Mouse (Mus musculus): ENCODE data around the gene Naaladl1. TPM values are rescaled to one million over a fixed set of nuclear protein-coding genes. Genes with fewer than 3 reads are reported as not detected.

Naaladl1 gene
- 0.09 and 0.22 TPM in 2 replicates for polyA plus RNA-seq (2012; rRNA removed; ENCODE audit: low replicate concordance)

GRCm38 (mm10) chr19:6105586-6105985 is at the start of gene Naaladl1:
Naaladl1 (plus strand) TSS chr19:6105782.

DNA sequence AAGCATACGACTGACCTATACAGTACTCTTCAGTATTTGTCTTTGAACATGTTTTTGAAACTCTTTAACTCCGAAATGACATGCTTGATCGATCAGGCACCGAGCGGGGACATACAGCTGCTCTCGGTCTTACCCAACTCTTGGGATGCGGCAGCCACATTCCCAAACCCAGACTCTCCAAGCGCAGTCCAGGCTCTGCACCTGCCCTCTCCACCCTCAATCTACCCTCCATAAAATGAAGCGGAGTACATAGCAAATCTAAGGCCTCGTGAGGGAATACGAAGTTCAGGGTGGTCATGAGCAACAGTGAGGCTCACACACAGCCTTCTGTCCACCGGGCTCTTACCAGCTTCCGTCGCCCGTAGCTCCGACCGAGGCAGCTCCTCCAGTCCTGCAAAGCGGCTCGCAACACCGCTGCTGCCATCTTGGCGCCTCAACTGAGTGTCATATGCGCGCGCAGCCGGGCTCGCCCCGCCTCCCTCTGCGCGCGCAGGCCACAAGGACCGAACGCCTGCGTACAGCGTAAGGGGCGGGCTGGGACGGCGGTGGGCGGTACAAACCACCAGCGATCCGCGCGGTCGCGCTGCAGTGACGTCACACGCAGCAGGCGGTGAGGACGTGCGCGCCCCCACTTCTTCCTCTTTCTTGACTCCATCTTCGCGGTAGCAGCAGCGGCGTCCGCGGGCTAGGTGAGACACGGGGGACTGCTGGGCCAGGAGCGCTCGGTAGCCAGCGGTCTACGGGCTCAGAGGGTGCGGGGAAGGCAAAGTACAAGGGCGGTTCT is 48.1 kb upstream of the Naaladl1 start, which contains the start of the genes Mrpl49 and Fau:
TSS of gene Mrpl49 (minus strand) at position 473 of the 784 bp plus-strand sequence.
TSS of gene Fau (plus strand) at position 532 of the 784 bp plus-strand sequence.

GRCm38 (mm10) chr19:6061021-6061533 is 44.5 kb upstream of the Naaladl1 start, which contains the start of gene Znhit2:
Znhit2 (plus strand) TSS chr19:6061192.

DNA sequence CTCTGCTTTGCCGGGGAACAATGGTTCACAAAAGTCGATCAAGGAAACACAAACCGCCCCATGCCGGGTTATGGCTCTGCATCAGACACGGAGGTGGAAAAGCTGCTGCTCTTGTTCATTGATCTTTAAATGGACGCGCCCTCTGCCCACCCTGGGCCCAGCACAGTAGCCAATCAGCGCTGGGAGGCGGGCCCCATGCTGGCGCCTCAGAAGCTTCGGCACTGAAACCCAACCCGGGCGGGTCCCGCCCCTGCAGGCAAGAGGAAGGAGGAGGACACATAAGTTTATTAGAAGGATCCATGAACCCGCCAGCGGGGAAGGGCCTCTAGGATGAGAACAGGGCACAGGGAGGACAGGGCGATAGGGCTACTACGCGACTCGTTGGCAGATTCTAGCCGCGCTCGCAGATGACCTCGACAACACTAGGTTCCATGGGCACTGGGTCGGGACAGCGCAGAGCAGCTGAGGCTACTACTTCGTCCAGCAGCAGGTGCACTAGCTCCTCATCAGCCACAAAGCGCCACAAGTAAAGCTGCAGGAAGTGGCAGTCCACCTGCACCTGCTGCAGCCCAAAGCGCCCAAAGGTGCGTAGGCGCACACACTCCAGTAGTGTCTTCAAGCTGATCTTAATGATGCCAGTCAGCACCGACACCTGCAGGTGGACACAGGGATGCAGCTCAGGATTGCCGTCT is 37.7 kb upstream of the Naaladl1 start, which contains the start of gene Tm7sf2:
TSS of gene Tm7sf2 (minus strand) at position 650 of the 692 bp plus-strand sequence.

GRCm38 (mm10) chr19:6076564-6077393 is 28.8 kb upstream of the Naaladl1 start, which contains the start of gene Vps51:
Vps51 (minus strand) TSS chr19:6077231.

DNA sequence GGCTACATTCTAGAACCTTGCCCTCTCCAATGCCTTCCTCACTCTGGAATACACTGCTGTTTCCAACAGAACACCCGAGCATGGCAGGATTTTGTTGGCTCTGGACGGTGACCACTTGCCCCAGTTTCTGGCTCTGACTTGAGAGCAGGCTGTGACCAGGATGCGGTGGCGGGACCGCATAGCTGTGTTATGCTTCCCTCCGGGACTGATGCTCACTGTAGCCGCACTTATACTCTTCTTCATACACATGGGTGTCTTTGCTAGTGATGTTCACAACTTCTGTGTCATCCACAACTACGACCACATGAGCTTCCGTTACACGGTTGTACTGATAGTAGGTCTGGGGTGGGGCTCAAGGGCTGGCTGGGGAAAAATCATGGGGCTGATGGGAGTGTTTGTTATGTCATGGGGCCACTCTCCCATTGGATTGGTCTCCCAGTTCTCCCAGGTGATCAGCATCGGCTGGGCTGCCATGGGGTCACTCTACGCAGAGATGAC is 25.6 kb upstream of the Naaladl1 start, which contains the start of gene Tmem262:
TSS of gene Tmem262 (plus strand) at position 51 of the 498 bp plus-strand sequence.

DNA sequence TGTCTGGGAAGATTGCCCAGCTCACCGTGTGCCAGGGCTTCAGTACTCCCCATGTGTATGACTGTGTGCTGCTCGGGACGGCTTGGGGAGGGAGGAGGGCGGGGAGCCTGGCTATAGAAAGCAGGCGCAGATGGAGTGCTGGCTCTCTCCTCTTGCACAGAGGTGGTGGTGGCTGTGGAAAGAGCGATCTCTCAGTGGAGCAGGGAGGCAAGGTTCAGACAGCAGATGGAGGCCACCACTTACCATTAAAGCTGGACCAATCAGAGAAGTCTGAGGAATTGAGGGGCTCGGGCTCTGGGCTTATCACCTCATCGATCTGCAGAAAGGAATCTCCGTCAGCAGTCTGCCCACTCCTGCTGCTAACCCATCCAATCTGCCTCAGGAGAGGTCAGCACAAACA is 23.4 kb upstream of the Naaladl1 start, which contains the start of gene Gm28374:
TSS of gene Gm28374 (minus strand) at position 101 of the 400 bp plus-strand sequence.

GRCm38 (mm10) chr19:6084478-6085248 is 20.9 kb upstream of the Naaladl1 start, which contains the start of the genes Zfpl1 and Cdca5:
Zfpl1 (minus strand) TSS chr19:6084956.
Cdca5 (plus strand) TSS chr19:6084983.

GRCm38 (mm10) chr19:6094119-6094518 is 11.5 kb upstream of the Naaladl1 start, which contains the start of gene AC131692.1:
AC131692.1 (plus strand) TSS chr19:6094419.

GRCm38 (mm10) chr19:6117986-6118676 is 12.5 kb downstream of the Naaladl1 start, which contains the start of gene Sac3d1:
Sac3d1 (minus strand) TSS chr19:6118650.

GRCm38 (mm10) chr19:6127760-6128341 is 22.3 kb downstream of the Naaladl1 start, which contains the start of gene Snx15:
Snx15 (minus strand) TSS chr19:6128304.

DNA sequence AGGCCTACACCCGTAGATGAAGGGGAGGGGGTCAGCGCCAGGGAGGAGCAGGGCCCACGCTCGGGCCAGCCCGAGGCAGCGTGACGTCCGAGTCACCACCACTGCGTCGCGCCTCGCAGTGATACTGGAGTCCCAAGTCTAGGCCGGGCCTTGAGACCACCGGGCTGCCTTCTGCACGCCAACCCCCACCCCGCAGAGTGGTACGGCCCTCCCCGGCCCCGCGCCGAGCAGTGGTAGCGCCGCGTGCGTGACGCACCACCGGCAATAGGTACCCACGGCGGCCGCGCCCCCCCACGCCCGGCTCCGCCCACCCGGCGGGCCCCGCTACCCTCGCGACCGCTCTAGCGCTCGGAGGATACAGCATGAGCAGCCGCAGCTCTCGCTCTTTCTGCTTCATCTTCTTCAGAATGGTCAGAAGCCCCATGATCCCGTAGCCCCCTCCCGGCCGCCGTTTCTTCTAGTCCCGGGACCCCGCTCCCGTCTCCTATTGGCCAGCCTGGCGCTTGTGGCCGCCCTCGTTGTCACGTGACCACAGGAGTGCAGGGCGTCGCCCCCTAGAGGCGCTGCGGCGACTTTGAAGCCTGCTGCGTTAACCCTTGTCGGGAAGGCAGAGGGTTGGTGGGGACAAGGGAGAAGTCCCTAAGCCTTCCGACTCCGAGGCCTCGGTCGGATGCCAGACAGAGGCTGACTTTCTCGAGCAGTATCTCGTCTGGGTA is 35.3 kb downstream of the Naaladl1 start, which contains the start of gene Batf2:
TSS of gene Batf2 (plus strand) at position 306 of the 716 bp plus-strand sequence.

DNA sequence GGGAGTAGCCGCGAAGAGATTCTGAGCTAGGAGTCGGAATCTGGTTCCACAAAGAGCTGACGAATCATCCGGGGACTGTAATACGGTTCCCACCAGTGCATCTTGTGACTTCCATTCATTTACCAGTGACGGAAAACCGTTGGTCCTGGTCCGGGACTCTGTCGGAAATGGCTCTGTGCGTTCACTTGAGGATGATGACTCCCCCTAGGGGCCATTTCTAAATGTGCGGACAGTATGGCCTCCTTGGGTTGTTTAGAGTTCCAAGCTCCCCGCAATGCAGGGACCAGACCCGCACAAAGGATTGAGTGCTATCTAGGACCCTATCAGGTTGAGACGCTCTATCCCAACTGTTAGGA is 35.8 kb downstream of the Naaladl1 start, which contains the start of gene Arl2:
TSS of gene Arl2 (minus strand) at position 155 of the 356 bp plus-strand sequence.

Other genes with a start within 250 kb of the Naaladl1 start
- gene Frmd8, start 230.5 kb upstream of the Naaladl1 start, polyA plus RNA-seq (2012; rRNA removed; ENCODE audit: low replicate concordance): 22.5 and 24.5 TPM in 2 replicates
- gene Slc25a45, start 228.0 kb upstream of the Naaladl1 start, polyA plus RNA-seq (2012; rRNA removed; ENCODE audit: low replicate concordance): 24.1 and 26.7 TPM in 2 replicates
- 0.33 and 1.0 TPM in 2 replicates for gene Tigd3, start 211.6 kb upstream of the Naaladl1 start, polyA plus RNA-seq (2012; rRNA removed; ENCODE audit: low replicate concordance)
- gene Dpf2, start 192.8 kb upstream of the Naaladl1 start, polyA plus RNA-seq (2012; rRNA removed; ENCODE audit: low replicate concordance): 73.6 and 128 TPM in 2 replicates
- gene Cdc42ep2, start 181.0 kb upstream of the Naaladl1 start, polyA plus RNA-seq (2012; rRNA removed; ENCODE audit: low replicate concordance): 24.5 and 38.9 TPM in 2 replicates
- 60.9 and 84.4 TPM in 2 replicates for gene Pola2, start 141.6 kb upstream of the Naaladl1 start, polyA plus RNA-seq (2012; rRNA removed; ENCODE audit: low replicate concordance)
- not detected in 2 replicates for gene Slc22a20, start 119.6 kb upstream of the Naaladl1 start, polyA plus RNA-seq (2012; rRNA removed; ENCODE audit: low replicate concordance)
- 42.0 and 72.3 TPM in 2 replicates for gene Capn1, start 89.9 kb upstream of the Naaladl1 start, polyA plus RNA-seq (2012; rRNA removed; ENCODE audit: low replicate concordance)
- gene Syvn1, start 59.2 kb upstream of the Naaladl1 start, polyA plus RNA-seq (2012; rRNA removed; ENCODE audit: low replicate concordance): 59.3 and 60.1 TPM in 2 replicates
- gene Mrpl49, start 48.0 kb upstream of the Naaladl1 start, polyA plus RNA-seq (2012; rRNA removed; ENCODE audit: low replicate concordance): 29.0 and 43.8 TPM in 2 replicates
- gene Fau, start 47.9 kb upstream of the Naaladl1 start, polyA plus RNA-seq (2012; rRNA removed; ENCODE audit: low replicate concordance): 740 and 1,078 TPM in 2 replicates
- gene Znhit2, start 44.6 kb upstream of the Naaladl1 start, polyA plus RNA-seq (2012; rRNA removed; ENCODE audit: low replicate concordance): 43.0 and 48.9 TPM in 2 replicates
- 39.1 and 40.1 TPM in 2 replicates for gene Tm7sf2, start 37.4 kb upstream of the Naaladl1 start, polyA plus RNA-seq (2012; rRNA removed; ENCODE audit: low replicate concordance)
- gene Vps51, start 28.6 kb upstream of the Naaladl1 start, polyA plus RNA-seq (2012; rRNA removed; ENCODE audit: low replicate concordance): 67.5 and 83.1 TPM in 2 replicates
- gene Tmem262, start 25.7 kb upstream of the Naaladl1 start, polyA plus RNA-seq (2012; rRNA removed; ENCODE audit: low replicate concordance): not detected in 2 replicates
- 0.19 and 0.49 TPM in 2 replicates for gene Gm28374, start 23.5 kb upstream of the Naaladl1 start, polyA plus RNA-seq (2012; rRNA removed; ENCODE audit: low replicate concordance)
- 100 and 103 TPM in 2 replicates for gene Zfpl1, start 20.8 kb upstream of the Naaladl1 start, polyA plus RNA-seq (2012; rRNA removed; ENCODE audit: low replicate concordance)
- gene Cdca5, start 20.8 kb upstream of the Naaladl1 start, polyA plus RNA-seq (2012; rRNA removed; ENCODE audit: low replicate concordance): 0.30 and 4.4 TPM in 2 replicates
- not detected in 2 replicates for gene AC131692.1, start 11.4 kb upstream of the Naaladl1 start, polyA plus RNA-seq (2012; rRNA removed; ENCODE audit: low replicate concordance)
- gene Sac3d1, start 12.9 kb downstream of the Naaladl1 start, polyA plus RNA-seq (2012; rRNA removed; ENCODE audit: low replicate concordance): 19.6 and 37.2 TPM in 2 replicates
- gene Snx15, start 22.5 kb downstream of the Naaladl1 start, polyA plus RNA-seq (2012; rRNA removed; ENCODE audit: low replicate concordance): 31.6 and 42.5 TPM in 2 replicates
- gene Batf2, start 35.2 kb downstream of the Naaladl1 start, polyA plus RNA-seq (2012; rRNA removed; ENCODE audit: low replicate concordance): 8.7 and 11.0 TPM in 2 replicates
- 139 and 178 TPM in 2 replicates for gene Arl2, start 35.8 kb downstream of the Naaladl1 start, polyA plus RNA-seq (2012; rRNA removed; ENCODE audit: low replicate concordance)
- gene Majin, start 78.6 kb downstream of the Naaladl1 start, polyA plus RNA-seq (2012; rRNA removed; ENCODE audit: low replicate concordance): 0.26 and 0.46 TPM in 2 replicates
- gene Gpha2, start 120.6 kb downstream of the Naaladl1 start, polyA plus RNA-seq (2012; rRNA removed; ENCODE audit: low replicate concordance): 0.63 and 0.66 TPM in 2 replicates
- 90.3 and 103 TPM in 2 replicates for gene Ppp2r5b, start 130.1 kb downstream of the Naaladl1 start, polyA plus RNA-seq (2012; rRNA removed; ENCODE audit: low replicate concordance)
- gene Atg2a, start 135.9 kb downstream of the Naaladl1 start, polyA plus RNA-seq (2012; rRNA removed; ENCODE audit: low replicate concordance): 38.8 and 43.8 TPM in 2 replicates
- 270 and 315 TPM in 2 replicates for gene Ehd1, start 170.9 kb downstream of the Naaladl1 start, polyA plus RNA-seq (2012; rRNA removed; ENCODE audit: low replicate concordance)
- gene Cdc42bpg, start 200.7 kb downstream of the Naaladl1 start, polyA plus RNA-seq (2012; rRNA removed; ENCODE audit: low replicate concordance): 10.9 and 14.7 TPM in 2 replicates
- 41.0 and 72.1 TPM in 2 replicates for gene Men1, start 229.2 kb downstream of the Naaladl1 start, polyA plus RNA-seq (2012; rRNA removed; ENCODE audit: low replicate concordance)
- 114 and 147 TPM in 2 replicates for gene Map4k2, start 235.4 kb downstream of the Naaladl1 start, polyA plus RNA-seq (2012; rRNA removed; ENCODE audit: low replicate concordance)

Measured in subcutaneous adipose tissue, adult 2 months (tissue).